Mouse (Mus musculus) ES-E14 (cell line): ENCODE measurements around the gene Spata2l. TPM values are rescaled to one million over a fixed set of nuclear protein-coding genes. Genes with fewer than 3 reads are reported as not detected.
"Not testable (repeated sequence)": the region's sequence is repeated elsewhere in the genome, so short reads cannot be mapped to it uniquely, and the experiment has no call there.

Experiments used
- DNase-seq: peaks from one replicate; pipeline ENCODE4 v3.0.0-alpha.2; 2013; ENCODE audit warnings: low read depth, low spot score
- H3K27ac ChIP-seq: 2 replicates; pipeline ENCODE4 v1.5.1; 2012; ENCODE audit warnings: low read depth, mild to moderate bottlenecking, low read length, moderate library complexity, mixed read lengths; ENCODE audit not compliant: poor library complexity, insufficient read depth, severe bottlenecking
- H3K36me3 ChIP-seq: 2 replicates; pipeline ENCODE4 v1.6.1; 2012; ENCODE audit warnings: mild to moderate bottlenecking, low read length, moderate library complexity, mixed read lengths; ENCODE audit not compliant: control insufficient read depth, poor library complexity, insufficient read depth, severe bottlenecking
- H3K4me1 ChIP-seq, 2 experiments: fragments of 150-350 bp in 1 of 2; sonication (generic) in 1 of 2; 2 replicates each; pipeline ENCODE4 v1.6.1; 2012; ENCODE audit warnings: low read length in 2 of 2, mild to moderate bottlenecking in 1 of 2, mixed read lengths in 1 of 2; ENCODE audit not compliant: control insufficient read depth in 2 of 2, insufficient read depth in 2 of 2, poor library complexity in 1 of 2
- H3K4me3 ChIP-seq, 2 experiments: fragments of 150-350 bp in 1 of 2; sonication (generic) in 1 of 2; 2 replicates each; pipeline ENCODE4 v1.5.1; 2012; ENCODE audit warnings: low read length in 2 of 2, low read depth in 1 of 2, mild to moderate bottlenecking in 1 of 2, mixed read lengths in 1 of 2; ENCODE audit not compliant: insufficient read depth in 1 of 2, poor library complexity in 1 of 2, severe bottlenecking in 1 of 2
- H3K9ac ChIP-seq: 2 replicates; pipeline ENCODE4 v1.6.1; 2012; ENCODE audit warnings: low read depth, mild to moderate bottlenecking, low read length, mixed read lengths; ENCODE audit not compliant: poor library complexity, insufficient read depth, severe bottlenecking
- H3K9me3 ChIP-seq: fragments of 150-350 bp; sonication (generic); 2 replicates; pipeline ENCODE4 v1.6.1; 2012; ENCODE audit warnings: low read depth, mild to moderate bottlenecking, low read length; ENCODE audit not compliant: control insufficient read depth, insufficient read depth
- CHD2 ChIP-seq: IDR thresholded peaks from 2 replicates; pipeline ENCODE4 v1.6.1; 2014; ENCODE audit warnings: mild to moderate bottlenecking, low read depth, low read length, inconsistent platforms
- HCFC1 ChIP-seq: IDR thresholded peaks from 2 replicates; pipeline ENCODE4 v1.6.1; 2012; ENCODE audit warnings: low read length, inconsistent platforms, borderline replicate concordance; ENCODE audit not compliant: insufficient read depth
- MAFK ChIP-seq: IDR thresholded peaks from 2 replicates; pipeline ENCODE4 v1.6.1; 2014; ENCODE audit warnings: mild to moderate bottlenecking, low read depth, low read length, inconsistent platforms; ENCODE audit not compliant: insufficient read depth
- ZC3H11A ChIP-seq: IDR thresholded peaks from 2 replicates; pipeline ENCODE4 v1.6.1; 2012; ENCODE audit warnings: low read depth, mild to moderate bottlenecking, inconsistent platforms, low read length, borderline replicate concordance
- ZNF384 ChIP-seq: IDR thresholded peaks from 2 replicates; pipeline ENCODE4 v1.6.1; 2012; ENCODE audit warnings: low read depth, low read length, inconsistent platforms
- in situ Hi-C, 2 experiments: fragments of 600-800 bp; cut with MboI; formaldehyde crosslinking; loops; one replicate each; pipeline ENCODE4 v1.15.1; 2025; ENCODE audit warnings: low sequenced_read_pairs in 2 of 2, inconsistent platforms in 1 of 2; ENCODE audit not compliant: unreplicated experiment in 2 of 2
- total RNA-seq: library from RNA; depleted of rRNA; stranded (reverse); fragments of 300-350 nt; gene quantifications from 2 replicates; pipeline ENCODE4 v1.2.3, GENCODE M21; 2012; rRNA removed

Gene Spata2l
- 1.2 and 1.7 TPM in 2 replicates for total RNA-seq

GRCm38 (mm10) chr8:123235520-123236497 lies at the start of gene Spata2l:
Spata2l (minus strand) TSS chr8:123236233.
- H3K9me3 ChIP-seq: no peaks in the 10 kb centered on the region
- peak within 1 kb of the TSS; percentile 19; the same call in 1 of the 2 replicates for H3K9ac ChIP-seq
- in situ Hi-C loops: no loop called here
- peak; percentile 90 for DNase-seq
- TF ChIP-seq HCFC1 (no peak), ZNF384 (no peak), MAFK (no peak), ZC3H11A (no peak), CHD2 (no peak)
- peaks cover 3 to 31% of the 10 kb centered on the region in 2 experiments; a peak in 3 of 4 replicates for H3K4me1 ChIP-seq
- H3K27ac ChIP-seq: no peak within 1 kb of the TSS
- peak within 1 kb of the TSS; percentile 49 to 81 for H3K4me3 ChIP-seq
- no peaks in the 10 kb centered on the region for H3K36me3 ChIP-seq

- H3K27ac ChIP-seq: no peak overlapping the region
- TF ChIP-seq CHD2 (no peak), ZNF384 (no peak), HCFC1 (no peak), ZC3H11A (no peak), MAFK (no peak)
- in situ Hi-C loops: no loop called here
- H3K9ac ChIP-seq: no peak overlapping the region
- no peak for DNase-seq
- H3K4me1 ChIP-seq: no peaks in the 10 kb centered on the region
- H3K9me3 ChIP-seq: no peaks in the 10 kb centered on the region
- peaks cover 27% of the 10 kb centered on the region for H3K36me3 ChIP-seq
- H3K4me3 ChIP-seq: no peak overlapping the region
Measured at GRCm38 (mm10) chr8:123284493-123284892, 48.5 kb upstream of the Spata2l start.

DNA sequence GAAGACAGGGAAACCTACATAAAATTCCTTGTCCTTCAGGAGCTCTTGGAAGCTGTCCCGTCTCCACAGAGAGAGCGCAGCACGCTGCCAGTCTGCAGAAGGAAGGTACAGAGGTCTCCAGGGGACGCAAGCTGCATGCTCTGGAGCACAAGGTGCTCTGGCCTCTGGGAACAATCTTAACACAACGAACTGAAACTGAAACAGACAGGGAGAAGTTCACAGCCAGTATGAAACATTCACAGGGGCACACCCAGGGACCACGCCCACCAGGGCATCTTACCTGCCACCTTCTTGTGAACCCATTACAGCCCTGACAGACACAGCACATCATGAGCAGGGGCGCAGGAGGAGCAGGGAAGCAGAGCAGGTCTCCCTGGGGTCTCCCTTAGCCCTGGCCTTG lies 48.0 kb upstream of the Spata2l start:
- in situ Hi-C loops: no loop called here

DNA sequence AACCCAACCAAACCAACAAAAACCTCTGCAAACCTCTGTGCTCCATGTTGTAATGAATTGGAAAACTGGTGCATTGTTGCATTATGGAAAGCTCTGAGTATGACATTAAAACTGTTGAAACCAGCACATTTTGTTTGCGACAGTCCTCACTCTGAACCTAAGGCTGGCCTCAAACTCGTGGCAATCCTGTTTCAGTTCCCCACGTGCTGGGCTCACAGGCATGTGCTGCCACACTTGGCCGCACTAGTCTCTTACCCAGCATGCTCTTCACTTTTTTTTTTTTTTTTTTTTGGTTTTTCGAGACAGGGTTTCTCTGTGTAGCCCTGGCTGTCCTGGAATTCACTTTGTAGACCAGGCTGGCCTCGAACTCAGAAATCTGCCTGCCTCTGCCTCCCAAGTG lies 47.0 kb upstream of the Spata2l start:
- H3K27ac ChIP-seq, H3K4me1 ChIP-seq, H3K4me3 ChIP-seq, H3K9me3 ChIP-seq, DNase-seq, in situ Hi-C loops, H3K9ac ChIP-seq: not testable (repeated sequence)
- peaks cover 27% of the 10 kb centered on the region; the same call in 1 of the 2 replicates for H3K36me3 ChIP-seq

More for the DNA sequence above, 48.0 kb upstream of the Spata2l start:
- Histone ChIP-seq H3K9ac (no peak overlapping the region), H3K27ac (no peak overlapping the region), H3K9me3 (no peaks in the 10 kb centered on the region), H3K4me3 (no peak overlapping the region), H3K36me3 (peaks cover 25% of the 10 kb centered on the region), H3K4me1 (no peaks in the 10 kb centered on the region)
- no peak for DNase-seq
- TF ChIP-seq CHD2 (no peak), ZNF384 (no peak), HCFC1 (no peak), ZC3H11A (no peak)
